Mouse (Mus musculus): ENCODE measurements around the gene Smok3b. TPM values are rescaled to one million over a fixed set of nuclear protein-coding genes. Genes with fewer than 3 reads are reported as not detected.
A peak's percentile ranks its signal among the peaks of the same experiment; 100 is the strongest.

The Smok3b gene
- polyA plus RNA-seq, 1 experiment from 2014 or later: not detected

GRCm38 (mm10) chr5:138083936-138084335 is 62.7 kb downstream of the Smok3b start:
- peaks cover 7% of the 10 kb centered on the region; the same call in 1 of the 2 replicates for H3K4me1 ChIP-seq (replicated peaks; ENCODE audit: control insufficient read depth, insufficient read depth, low read length)
- 92% methylated on average over 2 of the region's 2 CpGs for WGBS

GRCm38 (mm10) chr5:138084507-138084906 is 63.3 kb downstream of the Smok3b start:
- WGBS: 27% methylated on average over 2 of the region's 2 CpGs
- ATAC-seq: no peak
- H3K27ac ChIP-seq (ENCODE audit: low read depth, low read length): no peak overlapping the region

More at GRCm38 (mm10) chr5:138083936-138084335, 62.7 kb downstream of the Smok3b start:
- Histone ChIP-seq H3K27me3 (replicated peaks; ENCODE audit: control insufficient read depth, insufficient read depth, low read length) (no peaks in the 10 kb centered on the region), H3K4me2 (replicated peaks; ENCODE audit: low read depth) (no peak overlapping the region), H3K9me3 (ENCODE audit: control insufficient read depth) (no peaks in the 10 kb centered on the region), H3K27ac (ENCODE audit: low read depth, low read length) (no peak overlapping the region), H3K9ac (ENCODE audit: low read depth, low read length) (no peak overlapping the region), H3K36me3 (ENCODE audit: control insufficient read depth, insufficient read depth) (no peaks in the 10 kb centered on the region), H3K4me3 (ENCODE audit: low read depth, low read length) (no peak overlapping the region)
- ATAC-seq: no peak
- no peak for TF ChIP-seq CTCF (IDR thresholded peaks at IDR 0.05; ENCODE audit: low read depth)

GRCm38 (mm10) chr5:138084996-138085395 is 63.8 kb downstream of the Smok3b start, which contains the start of gene Zkscan1:
TSS of gene Zkscan1 (plus strand) at chr5:138085084.
- TF ChIP-seq CTCF (IDR thresholded peaks at IDR 0.05; ENCODE audit: low read depth): no peak

More at GRCm38 (mm10) chr5:138084507-138084906, 63.3 kb downstream of the Smok3b start:
- Histone ChIP-seq H3K27me3 (replicated peaks; ENCODE audit: control insufficient read depth, insufficient read depth, low read length) (no peaks in the 10 kb centered on the region), H3K9ac (ENCODE audit: low read depth, low read length) (no peak overlapping the region), H3K4me2 (replicated peaks; ENCODE audit: low read depth) (peak overlapping the region; percentile 71), H3K9me3 (ENCODE audit: control insufficient read depth) (no peaks in the 10 kb centered on the region), H3K36me3 (ENCODE audit: control insufficient read depth, insufficient read depth) (no peaks in the 10 kb centered on the region), H3K4me1 (replicated peaks; ENCODE audit: control insufficient read depth, insufficient read depth, low read length) (peaks cover 7% of the 10 kb centered on the region; the same call in 1 of the 2 replicates), H3K4me3 (ENCODE audit: low read depth, low read length) (peak overlapping the region; percentile 98)
- TF ChIP-seq CTCF (IDR thresholded peaks at IDR 0.05; ENCODE audit: low read depth): no peak

GRCm38 (mm10) chr5:138085421-138085911 is 64.2 kb downstream of the Smok3b start:
- Histone ChIP-seq H3K27ac (ENCODE audit: low read depth, low read length) (peak overlapping the region; percentile 98), H3K36me3 (ENCODE audit: control insufficient read depth, insufficient read depth) (no peaks in the 10 kb centered on the region), H3K4me3 (ENCODE audit: low read depth, low read length) (peak overlapping the region; percentile 98), H3K9me3 (ENCODE audit: control insufficient read depth) (no peaks in the 10 kb centered on the region), H3K9ac (ENCODE audit: low read depth, low read length) (peak overlapping the region; percentile 97), H3K4me2 (replicated peaks; ENCODE audit: low read depth) (peak overlapping the region; percentile 71), H3K27me3 (replicated peaks; ENCODE audit: control insufficient read depth, insufficient read depth, low read length) (no peaks in the 10 kb centered on the region), H3K4me1 (replicated peaks; ENCODE audit: control insufficient read depth, insufficient read depth, low read length) (peaks cover 7% of the 10 kb centered on the region; the same call in 1 of the 2 replicates)
- 0% methylated on average over 18 of the region's 18 CpGs for WGBS
- ATAC-seq: peak; percentile 36
- TF ChIP-seq CTCF (IDR thresholded peaks at IDR 0.05; ENCODE audit: low read depth): no peak

More at GRCm38 (mm10) chr5:138084996-138085395, 63.8 kb downstream of the Smok3b start, which contains the start of gene Zkscan1:
- Histone ChIP-seq H3K27me3 (replicated peaks; ENCODE audit: control insufficient read depth, insufficient read depth, low read length) (no peaks in the 10 kb centered on the region), H3K9ac (ENCODE audit: low read depth, low read length) (peak within 1 kb of the TSS; percentile 97), H3K36me3 (ENCODE audit: control insufficient read depth, insufficient read depth) (no peaks in the 10 kb centered on the region), H3K4me1 (replicated peaks; ENCODE audit: control insufficient read depth, insufficient read depth, low read length) (peaks cover 7% of the 10 kb centered on the region; the same call in 1 of the 2 replicates), H3K4me3 (ENCODE audit: low read depth, low read length) (peak within 1 kb of the TSS; percentile 98), H3K4me2 (replicated peaks; ENCODE audit: low read depth) (peak within 1 kb of the TSS; percentile 71), H3K9me3 (ENCODE audit: control insufficient read depth) (no peaks in the 10 kb centered on the region), H3K27ac (ENCODE audit: low read depth, low read length) (peak within 1 kb of the TSS; percentile 98)
- under 1% methylated on average over 27 of the region's 27 CpGs for WGBS
- ATAC-seq: peak; percentile 85

- Histone ChIP-seq H3K4me3 (ENCODE audit: low read depth, low read length) (no peak overlapping the region), H3K27me3 (replicated peaks; ENCODE audit: control insufficient read depth, insufficient read depth, low read length) (no peaks in the 10 kb centered on the region), H3K4me2 (replicated peaks; ENCODE audit: low read depth) (peak overlapping the region; percentile 71; the same call in 1 of the 2 replicates), H3K9me3 (ENCODE audit: control insufficient read depth) (no peaks in the 10 kb centered on the region), H3K27ac (ENCODE audit: low read depth, low read length) (no peak overlapping the region), H3K36me3 (ENCODE audit: control insufficient read depth, insufficient read depth) (no peaks in the 10 kb centered on the region), H3K9ac (ENCODE audit: low read depth, low read length) (no peak overlapping the region), H3K4me1 (replicated peaks; ENCODE audit: control insufficient read depth, insufficient read depth, low read length) (peaks cover 7% of the 10 kb centered on the region; the same call in 1 of the 2 replicates)
- WGBS: 60% methylated on average over 3 of the region's 3 CpGs
- no peak for ATAC-seq
- TF ChIP-seq CTCF (IDR thresholded peaks at IDR 0.05; ENCODE audit: low read depth): no peak
These were observed 65.6 kb downstream of the Smok3b start for GRCm38 (mm10) chr5:138086842-138087241.

GRCm38 (mm10) chr5:138088366-138088765 is 67.1 kb downstream of the Smok3b start:
- Histone ChIP-seq H3K27me3 (replicated peaks; ENCODE audit: control insufficient read depth, insufficient read depth, low read length) (no peaks in the 10 kb centered on the region), H3K9ac (ENCODE audit: low read depth, low read length) (no peak overlapping the region), H3K9me3 (ENCODE audit: control insufficient read depth) (no peaks in the 10 kb centered on the region), H3K4me1 (replicated peaks; ENCODE audit: control insufficient read depth, insufficient read depth, low read length) (peaks cover 7% of the 10 kb centered on the region; the same call in 1 of the 2 replicates), H3K4me2 (replicated peaks; ENCODE audit: low read depth) (peak overlapping the region; percentile 54), H3K27ac (ENCODE audit: low read depth, low read length) (peak overlapping the region; percentile 67; the same call in 1 of the 2 replicates), H3K36me3 (ENCODE audit: control insufficient read depth, insufficient read depth) (peaks cover 7% of the 10 kb centered on the region), H3K4me3 (ENCODE audit: low read depth, low read length) (no peak overlapping the region)
- no peak for ATAC-seq
- TF ChIP-seq CTCF (IDR thresholded peaks at IDR 0.05; ENCODE audit: low read depth): no peak
- 50% methylated on average over 3 of the region's 3 CpGs for WGBS
